Mouse (Mus musculus): ENCODE data around the gene Trp53tg5.

Gene Trp53tg5

GRCm38 (mm10) chr2:164449341-164450042, 24.0 kb downstream of the Trp53tg5 start:
- no peak for DNase-seq (ENCODE audit: low spot score in 2 of 2)

GRCm38 (mm10) chr2:164448921-164449320, 24.6 kb downstream of the Trp53tg5 start:
- DNase-seq (ENCODE audit: low spot score in 2 of 2): no peak

- no peak for DNase-seq (ENCODE audit: low spot score in 2 of 2)
Observed at GRCm38 (mm10) chr2:164448140-164448539, 25.4 kb downstream of the Trp53tg5 start.

GRCm38 (mm10) chr2:164446086-164446469, 27.4 kb downstream of the Trp53tg5 start:
- no peak for DNase-seq (ENCODE audit: low spot score in 2 of 2)

- DNase-seq (ENCODE audit: low spot score in 2 of 2): no peak
Observed at GRCm38 (mm10) chr2:164445399-164446085, 28.0 kb downstream of the Trp53tg5 start.

GRCm38 (mm10) chr2:164444701-164445100, 28.8 kb downstream of the Trp53tg5 start:
- no peak for DNase-seq (ENCODE audit: low spot score in 2 of 2)

GRCm38 (mm10) chr2:164443460-164444000, 30.0 kb downstream of the Trp53tg5 start, which contains the start of gene Sdc4:
Gene Sdc4, minus strand, starts transcription at chr2:164443887.
- DNase-seq (ENCODE audit: low spot score in 2 of 2): no peak

GRCm38 (mm10) chr2:164443051-164443437, 30.5 kb downstream of the Trp53tg5 start:
- DNase-seq (ENCODE audit: low spot score in 2 of 2): peak; percentile 86 to 92

GRCm38 (mm10) chr2:164442315-164443050, 31.0 kb downstream of the Trp53tg5 start:
- no peak for DNase-seq (ENCODE audit: low spot score in 2 of 2)

- DNase-seq (ENCODE audit: low spot score in 2 of 2): no peak
Observed at GRCm38 (mm10) chr2:164441731-164442130, 31.8 kb downstream of the Trp53tg5 start.

GRCm38 (mm10) chr2:164441155-164441554, 32.4 kb downstream of the Trp53tg5 start:
- DNase-seq (ENCODE audit: low spot score in 2 of 2): no peak

GRCm38 (mm10) chr2:164440314-164440713, 33.2 kb downstream of the Trp53tg5 start:
- no peak for DNase-seq (ENCODE audit: low spot score in 2 of 2)

GRCm38 (mm10) chr2:164439001-164439421, 34.5 kb downstream of the Trp53tg5 start:
- DNase-seq (ENCODE audit: low spot score in 2 of 2): no peak

- DNase-seq (ENCODE audit: low spot score in 2 of 2): no peak
Observed at GRCm38 (mm10) chr2:164438257-164438656, 35.3 kb downstream of the Trp53tg5 start.

GRCm38 (mm10) chr2:164437710-164438109, 35.8 kb downstream of the Trp53tg5 start:
- no peak for DNase-seq (ENCODE audit: low spot score in 2 of 2)

- no peak for DNase-seq (ENCODE audit: low spot score in 2 of 2)
Observed at GRCm38 (mm10) chr2:164436961-164437360, 36.6 kb downstream of the Trp53tg5 start.

- DNase-seq (ENCODE audit: low spot score in 2 of 2): no peak
Observed at GRCm38 (mm10) chr2:164436215-164436913, 37.2 kb downstream of the Trp53tg5 start.

GRCm38 (mm10) chr2:164435216-164436090, 38.1 kb downstream of the Trp53tg5 start:
- DNase-seq (ENCODE audit: low spot score in 2 of 2): no peak

GRCm38 (mm10) chr2:164434681-164435080, 38.8 kb downstream of the Trp53tg5 start:
- no peak for DNase-seq (ENCODE audit: low spot score in 2 of 2)

GRCm38 (mm10) chr2:164433278-164433895, 40.1 kb downstream of the Trp53tg5 start:
- DNase-seq (ENCODE audit: low spot score in 2 of 2): no peak

All from urinary bladder, postnatal 4 days (tissue).